Mouse (Mus musculus) spleen, postnatal 4 days (tissue): Measurements from ENCODE around the gene Stk4.
"Not testable (repeated sequence)": the region's sequence is repeated elsewhere in the genome, so short reads cannot be mapped to it uniquely, and the experiment has no call there.

Source experiments
- DNase-seq, 2 experiments: peaks; one replicate each; pipeline ENCODE4 v3.0.0; 2022; ENCODE audit warnings: low spot score in 2 of 2

The Stk4 gene

DNA sequence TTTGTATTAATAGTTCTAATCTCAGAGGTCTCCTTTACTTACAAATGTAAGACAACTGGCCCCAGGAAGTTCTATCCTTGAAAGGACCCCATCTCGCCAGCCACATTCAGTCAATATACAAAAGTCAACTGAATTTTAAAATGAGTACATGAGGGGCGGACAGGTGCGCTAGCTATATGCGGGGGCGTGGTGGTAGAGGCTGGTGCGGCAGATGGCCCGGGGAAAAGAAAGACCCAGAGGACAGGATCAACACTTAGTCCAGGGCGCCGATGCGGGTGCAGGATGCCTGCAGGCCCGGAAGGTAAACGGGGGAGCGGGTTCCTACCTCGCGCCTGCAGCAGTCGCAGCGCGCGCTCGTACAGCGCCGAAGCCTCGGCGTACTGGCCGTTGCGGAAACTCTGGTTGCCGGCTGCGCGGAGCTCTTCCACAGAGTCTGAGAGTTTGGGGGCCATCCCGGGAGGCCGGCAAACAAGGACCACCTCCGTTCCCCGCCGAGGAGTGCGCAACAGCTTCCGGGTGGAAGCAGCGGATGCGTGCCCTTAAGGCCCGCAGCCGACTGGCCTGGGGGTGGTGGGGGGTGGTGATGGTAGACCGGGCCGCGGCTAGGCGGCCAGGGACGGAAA is at the start of gene Stk4:
TSS of gene Stk4 (plus strand) at position 181 of the 623 bp plus-strand sequence.
- DNase-seq, result peak in 1 of 2 experiments; percentile 75

DNA sequence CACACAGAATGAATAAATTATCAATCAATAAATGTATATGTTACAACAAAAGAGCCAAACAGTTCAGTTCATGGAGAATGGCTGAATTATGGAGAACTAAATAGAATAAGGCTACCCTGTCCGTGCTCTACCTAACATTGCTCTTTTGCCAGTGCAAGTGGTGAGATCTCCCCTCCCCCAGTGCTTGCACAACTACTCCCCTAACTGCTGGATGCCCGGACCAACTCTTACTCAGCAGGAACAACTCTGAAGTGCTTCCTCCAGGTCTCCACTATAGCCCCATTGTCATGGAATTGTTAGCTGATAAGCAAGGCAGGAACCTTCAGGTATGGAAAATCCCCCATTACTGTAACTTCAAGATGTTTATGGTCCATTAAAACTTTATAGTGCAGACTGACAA is 48.0 kb upstream of the Stk4 start:
- DNase-seq, result no peak

DNA sequence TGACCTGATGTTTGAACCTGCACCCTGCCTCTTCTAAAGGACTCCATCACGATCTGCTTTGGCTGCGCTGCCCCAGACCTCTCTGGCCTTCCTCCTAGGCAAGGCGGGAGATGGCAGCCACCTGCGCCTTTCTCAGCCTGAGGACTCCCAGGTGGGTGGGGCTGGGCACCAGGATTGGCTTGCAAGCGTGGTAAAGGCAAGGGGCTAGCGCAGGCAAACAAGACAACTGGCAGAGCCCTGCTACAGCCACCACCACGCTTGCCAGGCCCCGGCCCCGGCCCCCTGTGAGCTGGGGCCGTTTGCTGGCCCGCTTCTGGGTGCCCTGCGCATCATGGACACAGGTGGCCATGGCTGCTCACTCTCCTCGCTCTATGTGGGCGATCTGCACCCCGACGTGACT is 45.0 kb upstream of the Stk4 start, which contains the start of gene Pabpc1l:
TSS of gene Pabpc1l (plus strand) at position 301 of the 400 bp plus-strand sequence.
- DNase-seq, result no peak

- DNase-seq, result no peak
Observed at GRCm38 (mm10) chr2:164031147-164031546, 39.0 kb upstream of the Stk4 start.

GRCm38 (mm10) chr2:164032973-164033372 is 37.1 kb upstream of the Stk4 start:
- DNase-seq, result no peak

- DNase-seq, result no peak
Observed at GRCm38 (mm10) chr2:164036520-164037019, 33.6 kb upstream of the Stk4 start.

DNA sequence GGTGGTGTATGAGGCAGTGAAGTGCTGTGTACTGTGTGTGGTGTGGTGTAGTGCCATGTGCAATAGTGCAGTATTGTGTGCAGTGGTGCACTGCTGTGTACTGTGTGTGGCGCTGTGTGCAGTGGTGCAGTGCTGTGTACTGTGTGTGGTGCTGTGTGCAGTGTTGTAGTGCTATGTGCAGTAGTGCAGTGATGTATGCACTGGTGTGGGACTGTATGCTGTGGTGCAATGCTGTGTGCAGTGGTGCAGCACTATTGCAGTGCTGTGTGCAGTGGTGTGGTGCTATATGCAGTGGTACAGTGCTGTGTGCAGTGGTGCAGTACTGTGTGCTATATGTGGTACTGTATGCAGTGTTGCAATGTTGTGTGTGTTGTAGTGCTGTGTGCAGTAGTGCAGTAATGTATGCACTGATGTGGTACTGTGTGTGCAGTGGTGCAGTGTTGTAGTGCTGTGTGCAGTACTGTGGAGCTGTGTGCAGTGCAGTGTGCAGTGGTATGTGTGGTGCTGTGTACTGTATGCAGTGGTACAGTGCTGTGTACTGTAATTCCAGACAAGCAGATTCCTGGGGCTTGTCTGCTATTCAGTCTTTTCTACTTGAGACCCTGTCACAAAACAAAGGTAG is 31.6 kb upstream of the Stk4 start:
- DNase-seq, result no peak

GRCm38 (mm10) chr2:164040949-164041348 is 29.2 kb upstream of the Stk4 start:
- peak in 1 of 2 experiments; percentile 22 for DNase-seq

DNA sequence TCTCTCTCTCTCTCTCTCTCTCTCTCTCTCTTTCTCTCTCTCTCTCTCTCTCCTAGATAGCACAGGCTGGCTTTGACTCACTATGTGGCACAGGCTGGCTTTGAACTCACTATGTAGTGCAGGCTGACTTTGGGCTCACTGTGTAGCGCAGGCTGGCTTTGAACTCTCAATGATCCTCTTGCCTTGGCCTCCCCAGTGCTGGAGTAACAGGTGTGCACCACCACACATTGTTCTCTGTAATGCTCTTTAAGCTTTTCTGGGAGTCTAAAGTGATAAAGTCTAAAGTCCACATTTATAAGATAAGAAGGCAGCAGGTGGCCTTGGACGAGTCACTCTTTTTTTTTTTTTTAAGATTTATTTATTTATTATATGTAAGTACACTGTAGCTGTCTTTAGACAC is 28.6 kb upstream of the Stk4 start:
- DNase-seq, result no peak

GRCm38 (mm10) chr2:164047197-164047690 is 22.9 kb upstream of the Stk4 start:
- peak; percentile 39 to 66 for DNase-seq

GRCm38 (mm10) chr2:164053767-164054166 is 16.4 kb upstream of the Stk4 start:
- DNase-seq, result no peak

- DNase-seq, result no peak
Observed at GRCm38 (mm10) chr2:164054671-164055070, 15.5 kb upstream of the Stk4 start.

DNA sequence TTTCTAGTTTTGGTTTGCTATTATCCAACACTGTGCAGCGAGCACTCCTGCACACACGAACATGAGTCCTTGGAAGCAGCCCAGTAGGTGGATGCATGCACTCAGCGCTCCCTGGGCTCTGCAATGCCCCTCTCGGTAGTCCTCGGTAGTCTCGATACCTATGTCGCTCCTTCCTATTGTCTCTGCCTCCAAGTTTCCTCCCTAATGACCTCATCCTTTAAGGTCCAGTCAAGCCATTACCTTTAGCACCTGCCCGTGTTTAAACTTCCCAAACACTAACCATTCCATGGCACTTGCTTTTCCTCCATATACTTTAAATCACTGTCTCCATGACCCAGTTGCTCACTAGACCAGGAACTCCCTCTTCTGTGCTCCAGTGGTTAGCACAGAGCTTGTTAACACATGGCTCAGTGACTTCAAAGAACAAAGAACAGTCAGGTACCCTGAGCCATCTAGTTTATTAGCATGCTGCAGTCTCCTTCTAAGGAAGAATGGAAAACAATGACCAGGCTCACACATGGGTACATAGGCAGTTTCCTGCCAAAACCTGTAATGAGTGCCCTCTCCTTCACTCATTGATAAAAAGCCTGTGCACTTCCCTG is 10.4 kb upstream of the Stk4 start:
- no peak for DNase-seq

DNA sequence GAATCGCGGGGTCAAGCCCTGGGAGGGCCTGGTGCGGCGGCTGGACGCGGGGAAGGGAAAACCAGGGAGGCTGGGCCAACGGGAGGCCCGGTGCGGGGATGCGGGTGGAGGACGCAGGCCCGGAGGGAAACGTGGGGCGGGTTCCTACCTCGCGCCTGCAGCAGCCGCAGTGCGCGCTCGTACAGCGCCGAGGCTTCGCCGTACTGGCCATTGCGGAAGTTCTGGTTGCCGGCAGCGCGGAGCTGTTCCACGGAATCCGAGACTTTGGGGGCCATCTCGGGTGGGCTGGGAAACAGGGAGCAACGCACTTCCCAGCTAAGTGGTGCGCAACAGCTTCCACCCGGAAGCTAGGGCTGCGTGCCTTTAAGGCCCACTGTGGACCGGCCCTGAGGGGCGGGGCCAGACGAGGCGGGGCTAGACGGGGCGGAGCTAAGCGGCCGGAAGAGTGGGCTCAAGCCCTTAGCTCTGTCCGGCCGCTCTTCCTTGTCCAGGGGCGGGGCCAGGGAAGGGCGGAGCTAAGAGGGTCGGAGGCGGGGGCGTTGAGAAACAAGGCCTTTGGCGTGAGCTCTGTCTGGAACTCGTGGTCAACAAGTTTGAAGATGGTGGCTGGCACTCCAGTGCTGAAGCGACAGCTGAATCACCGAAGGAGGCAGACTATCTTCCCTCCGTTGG is 779 bp downstream of the Stk4 start, which contains the start of gene Tomm34:
TSS of gene Tomm34 (minus strand) at position 405 of the 672 bp plus-strand sequence.
- DNase-seq, result peak; percentile 95 to 96

GRCm38 (mm10) chr2:164071437-164071820 is 1.3 kb downstream of the Stk4 start:
- DNase-seq, result not testable (repeated sequence)

DNA sequence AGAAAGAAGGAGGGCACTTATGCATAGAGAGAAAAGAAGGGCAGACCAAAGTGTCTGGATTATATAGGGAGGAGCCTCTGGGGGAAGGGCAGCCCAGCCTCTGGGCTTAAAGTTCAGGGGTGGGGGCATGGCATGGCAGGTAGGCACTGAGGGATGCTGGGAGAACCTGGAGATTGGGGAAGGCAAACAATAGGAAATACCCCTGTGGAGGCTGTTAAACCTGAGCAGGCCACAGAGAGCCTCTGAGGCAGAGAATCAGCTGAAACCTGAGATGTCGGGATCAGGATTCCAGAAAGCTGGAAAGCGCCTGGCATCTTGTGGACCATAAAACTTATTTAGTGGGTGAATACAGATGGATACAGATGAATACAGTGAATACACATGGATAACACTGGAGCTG is 2.0 kb downstream of the Stk4 start:
- DNase-seq, result no peak

DNA sequence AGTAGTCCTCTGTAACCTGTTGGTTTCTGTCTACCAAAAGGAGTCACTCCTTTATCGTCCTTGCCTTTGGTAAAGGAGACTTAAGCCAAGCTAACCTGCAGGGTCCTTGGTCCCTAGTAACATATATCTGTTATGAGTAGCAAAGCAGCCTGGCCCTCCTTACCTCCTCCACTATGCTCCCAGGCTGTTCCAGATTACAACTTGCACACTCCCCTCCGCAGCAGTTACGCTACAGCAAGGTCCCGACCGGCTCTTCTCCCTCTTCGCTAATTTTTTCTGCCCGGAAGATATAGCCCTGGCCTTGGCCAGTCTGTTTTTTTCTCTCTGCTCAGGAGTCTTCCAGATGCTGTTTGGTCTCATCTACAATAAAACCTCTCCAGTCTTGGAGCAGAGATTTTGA is 3.0 kb downstream of the Stk4 start:
- no peak for DNase-seq

GRCm38 (mm10) chr2:164073918-164074578 is 3.9 kb downstream of the Stk4 start:
- DNase-seq, result peak; percentile 98 to 99

DNA sequence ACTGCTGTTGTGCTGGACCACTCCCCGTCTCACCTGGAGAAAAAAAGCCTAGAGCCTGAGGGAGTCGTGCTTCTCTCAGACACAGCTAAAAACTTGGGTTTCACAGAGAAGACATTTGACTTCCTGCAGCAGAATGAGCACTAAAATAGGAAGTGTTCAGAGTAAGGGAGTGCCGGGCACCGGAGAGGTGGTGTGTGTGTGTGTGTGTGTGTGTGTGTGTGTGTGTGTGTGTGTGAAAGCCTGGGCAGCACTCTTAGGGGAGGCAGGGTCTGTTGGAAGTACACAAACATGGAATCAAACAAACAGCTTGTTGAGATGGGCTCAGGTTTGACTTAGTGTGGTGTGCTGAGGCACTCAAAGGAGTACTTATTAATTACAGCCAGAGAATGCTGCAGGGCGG is 5.0 kb downstream of the Stk4 start:
- peak; percentile 49 to 73 for DNase-seq

- no peak for DNase-seq
Observed at GRCm38 (mm10) chr2:164076874-164077425, 6.8 kb downstream of the Stk4 start.

DNA sequence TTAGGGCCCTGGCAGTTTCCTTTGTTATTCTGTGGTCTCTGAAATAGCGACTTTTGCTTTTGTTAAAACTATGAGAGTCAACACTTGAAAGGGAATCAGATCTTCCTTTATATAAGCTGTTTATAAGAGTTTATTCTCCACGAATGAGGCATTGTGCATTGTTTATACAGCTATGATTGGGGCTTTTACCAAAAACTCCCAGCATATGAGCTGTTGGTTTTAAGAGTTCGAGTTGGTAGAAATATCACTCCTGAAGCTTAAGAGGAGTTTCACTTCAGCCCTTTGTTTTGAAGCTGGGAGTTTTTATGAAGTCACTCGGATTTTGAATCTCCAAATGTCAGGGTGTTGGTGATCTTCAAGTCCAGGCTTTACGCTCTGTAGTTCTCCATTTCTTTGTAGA is 7.8 kb downstream of the Stk4 start:
- DNase-seq, result no peak
